ENCODE assay signal across 22 mouse cellular contexts in genomic region chr13:99263159-99263783, GRCm38 (mm10).
"Had no signal": no experiment of that assay in that cellular context is flagged by ENCODE, and none has a peak within 500 bp of the region (broad histone marks: within the 10 kb centered on the region; RNA-seq: fewer than 3 reads in every experiment).

No protein-coding gene starts in this region.

- ATAC-seq: hindbrain, postnatal 0 days; intestine, embryonic 16.5 days had no signal

- DNase-seq: gastrocnemius, adult 2 months; gastrocnemius, postnatal 10 days; gastrocnemius, postnatal 25 days; heart, postnatal 36 days; kidney, adult 11 months; kidney, adult 2 months; kidney, adult 9 months; kidney, postnatal 14 days; layer of hippocampus, adult 9-11 months; layer of hippocampus, postnatal 36 days; left cerebral cortex, postnatal 4 days had no signal

- H3K36me3 ChIP-seq: heart, embryonic 13.5 days; heart, embryonic 15.5 days; hindbrain, embryonic 13.5 days; hindbrain, embryonic 15.5 days; kidney, embryonic 15.5 days; limb, embryonic 13.5 days; limb, embryonic 15.5 days had no signal

- H3K4me3 ChIP-seq: gastrocnemius, adult 2 months; heart, embryonic 13.5 days; heart, embryonic 15.5 days; hindbrain, embryonic 13.5 days; hindbrain, embryonic 15.5 days; kidney, embryonic 15.5 days; limb, embryonic 13.5 days; limb, embryonic 15.5 days had no signal

- H3K27ac ChIP-seq: gastrocnemius, adult 2 months; heart, embryonic 13.5 days; heart, embryonic 15.5 days; hindbrain, embryonic 13.5 days; hindbrain, embryonic 15.5 days; hindbrain, postnatal 0 days; kidney, embryonic 15.5 days; kidney, postnatal 0 days; limb, embryonic 13.5 days; limb, embryonic 15.5 days had no signal

- H3K9me3 ChIP-seq: heart, embryonic 13.5 days; heart, embryonic 15.5 days; hindbrain, embryonic 13.5 days; hindbrain, embryonic 15.5 days; kidney, embryonic 15.5 days; limb, embryonic 13.5 days; limb, embryonic 15.5 days had no signal

- H3K27me3 ChIP-seq: heart, embryonic 13.5 days; heart, embryonic 15.5 days; hindbrain, embryonic 13.5 days; hindbrain, embryonic 15.5 days; kidney, embryonic 15.5 days; limb, embryonic 13.5 days; limb, embryonic 15.5 days had no signal

- H3K4me2 ChIP-seq: heart, embryonic 11.5 days; heart, embryonic 13.5 days; heart, embryonic 15.5 days; hindbrain, embryonic 13.5 days; hindbrain, embryonic 15.5 days; kidney, embryonic 15.5 days; limb, embryonic 13.5 days; limb, embryonic 15.5 days had no signal

- H3K9ac ChIP-seq: heart, embryonic 13.5 days; heart, embryonic 15.5 days; hindbrain, embryonic 13.5 days; hindbrain, embryonic 15.5 days; kidney, embryonic 15.5 days; limb, embryonic 13.5 days; limb, embryonic 15.5 days had no signal

- H3K4me1 ChIP-seq: heart, embryonic 15.5 days; hindbrain, embryonic 13.5 days; hindbrain, embryonic 15.5 days; limb, embryonic 13.5 days; limb, embryonic 15.5 days had no signal
